Mouse (Mus musculus) testis, adult 2 months (tissue): ENCODE data around the gene Renbp.

Experiments
- CTCF ChIP-seq: fragments of 200-500 bp; IDR thresholded peaks from 2 replicates; pipeline ENCODE4 v1.5.1; 2012; ENCODE audit warnings: low read depth, mild to moderate bottlenecking, inconsistent platforms, low read length, moderate library complexity; ENCODE audit not compliant: control insufficient read depth, insufficient read depth, insufficient replicate concordance
- POLR2A ChIP-seq: fragments of 200-500 bp; IDR thresholded peaks from 2 replicates; pipeline ENCODE4 v1.6.1; 2012; ENCODE audit warnings: low read depth, mild to moderate bottlenecking, inconsistent platforms, low read length, moderate library complexity; ENCODE audit not compliant: control insufficient read depth

GRCm38 (mm10) chrX:73911588-73911987 is 19.1 kb downstream of the Renbp start:
- TF ChIP-seq CTCF (no peak), POLR2A (no peak)
